Mouse (Mus musculus): ENCODE measurements around the gene Ppp3ca.

The Ppp3ca gene

DNA sequence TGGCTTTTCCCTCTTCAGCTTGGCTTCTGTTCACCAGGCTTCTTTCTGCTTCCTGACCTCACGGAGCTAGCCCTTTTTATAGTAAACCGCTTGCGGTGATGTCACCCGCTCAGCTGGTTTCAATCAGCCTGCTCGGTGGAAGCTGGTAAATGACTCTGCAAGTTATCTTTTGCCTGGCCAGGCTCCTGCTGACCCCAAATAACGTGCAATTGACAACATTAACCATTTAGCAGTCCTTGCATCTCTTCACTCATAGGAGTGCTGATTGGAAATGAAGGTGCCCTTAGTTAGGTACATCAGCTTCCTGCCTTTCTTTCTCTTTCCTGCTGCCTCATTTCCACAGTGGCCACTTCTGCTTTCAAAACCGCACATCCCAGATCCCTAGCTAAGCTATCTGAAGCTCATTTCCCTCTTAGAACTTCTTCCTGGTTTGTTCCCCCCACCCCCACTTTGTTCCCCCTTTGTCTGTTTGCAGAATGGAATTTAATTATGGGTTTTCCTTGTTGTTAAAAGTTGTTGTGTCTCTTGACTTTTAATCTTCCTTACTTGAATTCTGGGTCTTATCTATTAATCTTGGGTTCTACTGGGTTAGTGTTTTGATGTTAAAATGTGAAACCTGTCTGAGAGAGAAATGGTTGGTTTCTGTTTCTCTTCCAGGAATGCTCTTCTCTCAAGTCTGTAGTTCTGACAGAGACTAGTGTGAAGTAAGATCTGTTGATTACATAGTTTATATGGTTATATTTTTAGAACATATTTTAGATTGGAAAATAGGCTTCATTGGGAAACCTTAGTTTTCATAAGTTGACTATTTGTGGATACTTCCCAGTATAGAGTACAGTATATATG lies 55.6 kb downstream of the Ppp3ca start:
- DNase-seq (ENCODE audit: low read depth, low spot score): no peak

DNA sequence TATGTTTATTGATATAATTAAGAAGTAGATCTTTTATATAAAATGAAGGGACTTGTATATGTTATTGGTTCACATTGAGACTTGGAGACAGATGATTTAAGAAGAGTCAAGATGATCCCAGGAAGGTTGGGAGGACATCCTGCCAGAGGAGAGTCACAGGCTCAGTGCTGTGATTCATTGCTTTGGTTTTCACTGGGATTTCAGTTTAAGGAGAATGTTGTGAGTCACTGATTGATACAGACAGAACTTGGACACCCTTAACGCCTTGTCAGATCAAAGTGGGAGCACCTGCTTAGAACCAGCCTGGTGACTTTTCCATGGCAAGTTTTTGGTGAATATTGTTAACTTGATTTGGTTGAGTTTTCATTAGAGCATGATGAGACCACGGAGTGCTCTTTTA lies 58.0 kb downstream of the Ppp3ca start:
- no peak for DNase-seq (ENCODE audit: low read depth, low spot score)

GRCm38 (mm10) chr3:136729978-136730377 lies 60.1 kb downstream of the Ppp3ca start:
- peak; percentile 20 for DNase-seq (ENCODE audit: low read depth, low spot score)

- no peak for DNase-seq (ENCODE audit: low read depth, low spot score)
Measured at GRCm38 (mm10) chr3:136731579-136731978, 61.7 kb downstream of the Ppp3ca start.

DNA sequence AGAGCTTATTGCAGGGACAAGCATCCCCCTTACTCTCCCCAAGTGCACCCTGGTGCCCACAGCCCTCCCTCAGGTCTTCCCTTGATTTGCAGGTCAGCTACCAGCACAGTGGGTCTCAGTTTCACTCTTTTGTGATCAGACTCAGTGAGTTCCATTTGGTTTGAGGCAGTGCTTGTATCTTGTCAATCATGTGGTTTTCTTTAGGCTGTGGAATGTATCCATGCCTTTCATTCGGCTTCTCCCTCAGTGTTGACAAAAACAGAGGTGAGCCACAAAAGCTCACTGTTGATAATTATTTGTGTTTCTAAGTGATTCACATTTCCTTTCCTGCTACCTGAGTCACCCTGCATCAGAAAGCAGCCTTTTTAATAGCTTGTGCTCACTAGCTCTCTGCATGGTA lies 66.1 kb downstream of the Ppp3ca start:
- no peak for DNase-seq (ENCODE audit: low read depth, low spot score)

GRCm38 (mm10) chr3:136736773-136737298 lies 66.9 kb downstream of the Ppp3ca start:
- DNase-seq (ENCODE audit: low read depth, low spot score): no peak

DNA sequence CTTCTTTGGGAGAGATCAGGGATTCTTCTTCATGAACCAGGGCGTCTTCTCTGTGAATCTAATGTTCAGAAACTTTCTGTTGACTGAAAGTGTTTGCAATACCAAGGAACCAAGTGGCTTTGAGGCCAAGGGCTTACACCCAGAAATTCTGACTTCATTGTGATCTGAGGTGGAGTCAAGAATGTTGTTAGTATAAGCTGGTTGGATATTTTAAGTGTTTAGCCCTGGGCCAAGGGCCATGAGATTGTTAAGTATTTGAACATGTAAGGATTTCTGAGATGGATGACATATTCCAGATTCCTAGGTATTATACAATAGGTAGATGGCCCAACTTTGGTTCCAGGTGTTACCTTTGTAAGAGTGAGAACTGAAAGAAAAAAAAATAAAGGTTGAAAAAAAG lies 68.5 kb downstream of the Ppp3ca start:
- DNase-seq (ENCODE audit: low read depth, low spot score): no peak

DNA sequence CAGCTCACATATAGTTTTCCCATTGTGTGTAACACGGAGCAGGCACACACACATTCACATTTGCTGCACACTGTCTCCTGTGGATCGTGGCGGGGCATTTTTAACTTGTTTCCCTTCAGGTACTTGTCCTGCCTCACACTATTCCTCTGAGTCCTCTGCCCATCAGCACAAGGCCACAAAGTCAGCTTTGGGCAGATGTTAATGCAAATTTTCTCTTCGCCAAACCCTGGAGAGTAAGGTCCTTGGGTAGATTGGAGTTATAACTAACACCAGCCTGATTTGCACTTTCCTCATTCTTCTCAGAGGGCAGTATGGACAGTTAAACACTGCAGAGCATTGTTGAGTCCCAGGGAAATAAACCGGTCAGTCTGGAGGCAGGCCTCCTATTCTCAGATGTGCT lies 69.0 kb downstream of the Ppp3ca start:
- no peak for DNase-seq (ENCODE audit: low read depth, low spot score)

GRCm38 (mm10) chr3:136741659-136742058 lies 71.7 kb downstream of the Ppp3ca start:
- DNase-seq (ENCODE audit: low read depth, low spot score): peak; percentile 66

DNA sequence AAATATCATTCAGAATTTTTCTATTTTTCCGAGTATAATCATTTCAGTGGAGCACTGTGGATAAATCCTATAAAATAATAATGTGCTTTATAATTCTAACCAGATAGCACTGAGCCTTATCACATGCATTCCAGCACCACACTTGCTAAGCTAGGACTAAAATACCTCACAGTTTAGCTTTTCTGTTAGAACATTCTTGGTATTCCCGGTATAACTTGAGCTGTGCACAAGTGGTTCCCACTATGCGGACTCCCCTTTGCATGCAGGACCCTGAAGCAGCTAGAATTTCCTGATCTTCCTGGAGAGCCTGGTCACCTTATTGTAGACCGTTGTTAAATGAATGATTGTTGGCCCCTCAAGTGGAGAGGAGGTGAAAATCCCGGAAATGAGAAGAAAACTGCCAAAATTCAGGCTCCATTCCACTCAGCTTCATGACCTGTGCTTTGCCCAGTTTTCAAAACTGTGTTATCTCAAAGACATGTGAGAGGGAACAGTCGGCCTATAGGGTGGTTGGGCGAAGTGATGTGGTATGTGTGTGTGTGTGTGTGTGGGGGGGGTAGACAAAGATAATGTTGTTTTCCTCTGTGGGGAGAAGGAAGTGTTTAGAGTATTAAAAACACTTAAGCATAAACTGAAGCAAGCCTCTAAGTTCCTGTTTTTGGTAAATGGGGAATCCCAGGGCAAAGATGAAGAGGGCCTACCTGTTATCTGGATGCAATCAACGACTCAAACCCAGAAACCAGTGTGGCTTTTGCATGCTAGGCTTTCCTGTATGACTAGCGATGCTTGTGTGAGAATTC lies 72.5 kb downstream of the Ppp3ca start:
- no peak for DNase-seq (ENCODE audit: low read depth, low spot score)

DNA sequence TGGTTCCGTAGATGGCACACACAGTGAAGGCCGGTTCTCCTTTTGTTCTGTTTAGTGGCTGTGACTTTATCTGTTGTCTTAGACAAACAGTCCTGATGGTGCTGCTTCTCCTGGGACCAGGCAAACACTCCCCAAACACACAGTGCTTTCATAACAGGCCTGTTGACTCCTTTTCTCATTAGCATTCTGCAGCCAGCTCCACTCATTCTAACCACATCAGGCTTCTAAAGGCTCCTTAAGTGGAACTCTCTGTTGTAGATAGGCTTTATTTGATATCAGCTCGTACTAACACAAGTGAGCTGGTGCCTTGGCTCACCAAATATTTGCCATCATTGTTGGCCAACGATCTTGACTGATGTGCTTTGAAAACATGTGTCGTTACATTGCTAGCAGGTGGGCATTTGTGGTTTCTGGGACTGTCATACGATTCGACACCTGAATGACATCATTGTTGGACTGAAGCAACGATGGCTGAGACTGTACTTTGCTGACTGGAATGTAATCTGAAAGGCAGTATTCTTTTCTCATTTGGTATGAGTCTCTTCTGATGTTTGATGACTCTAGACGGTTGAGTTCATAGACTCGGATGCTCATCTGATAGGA lies 74.5 kb downstream of the Ppp3ca start:
- DNase-seq (ENCODE audit: low read depth, low spot score): no peak

GRCm38 (mm10) chr3:136745456-136745855 lies 75.5 kb downstream of the Ppp3ca start:
- no peak for DNase-seq (ENCODE audit: low read depth, low spot score)

DNA sequence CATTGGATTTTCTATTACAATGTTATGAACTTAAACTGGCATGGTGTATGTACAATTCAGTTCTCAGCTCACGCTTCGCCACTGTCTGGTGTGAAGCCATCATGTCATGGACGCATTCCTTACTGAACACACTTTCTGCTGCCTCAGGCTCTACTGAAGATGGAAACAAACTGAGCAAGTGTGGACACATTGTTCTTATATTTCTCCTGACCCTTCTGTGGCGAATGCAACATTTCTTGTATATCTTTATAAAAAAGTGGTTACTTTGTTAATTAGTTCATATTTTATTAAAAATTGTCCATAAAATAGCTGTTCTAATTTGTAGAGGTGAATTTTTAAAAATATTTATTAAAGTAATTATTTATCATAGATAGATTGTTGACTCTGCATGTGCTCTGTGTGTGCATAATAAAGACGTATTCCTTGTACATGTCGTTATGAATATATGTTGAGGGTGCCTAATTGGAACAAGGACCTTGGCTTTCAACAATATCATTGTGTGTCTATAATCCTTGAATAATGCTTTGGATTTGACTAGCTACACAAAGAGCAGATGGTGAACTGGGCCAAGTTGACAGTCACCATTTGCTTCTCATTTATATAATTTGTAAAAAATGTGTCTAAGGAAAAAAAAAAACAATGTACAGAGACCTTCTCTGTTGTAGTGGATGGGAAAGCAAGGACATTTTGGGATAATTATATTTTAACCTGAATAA lies 79.0 kb downstream of the Ppp3ca start:
- DNase-seq (ENCODE audit: low read depth, low spot score): no peak

- DNase-seq (ENCODE audit: low read depth, low spot score): no peak
Measured at GRCm38 (mm10) chr3:136749477-136749797, 79.5 kb downstream of the Ppp3ca start.

- DNase-seq (ENCODE audit: low read depth, low spot score): no peak
Measured at GRCm38 (mm10) chr3:136749951-136750350, 80.0 kb downstream of the Ppp3ca start.

DNA sequence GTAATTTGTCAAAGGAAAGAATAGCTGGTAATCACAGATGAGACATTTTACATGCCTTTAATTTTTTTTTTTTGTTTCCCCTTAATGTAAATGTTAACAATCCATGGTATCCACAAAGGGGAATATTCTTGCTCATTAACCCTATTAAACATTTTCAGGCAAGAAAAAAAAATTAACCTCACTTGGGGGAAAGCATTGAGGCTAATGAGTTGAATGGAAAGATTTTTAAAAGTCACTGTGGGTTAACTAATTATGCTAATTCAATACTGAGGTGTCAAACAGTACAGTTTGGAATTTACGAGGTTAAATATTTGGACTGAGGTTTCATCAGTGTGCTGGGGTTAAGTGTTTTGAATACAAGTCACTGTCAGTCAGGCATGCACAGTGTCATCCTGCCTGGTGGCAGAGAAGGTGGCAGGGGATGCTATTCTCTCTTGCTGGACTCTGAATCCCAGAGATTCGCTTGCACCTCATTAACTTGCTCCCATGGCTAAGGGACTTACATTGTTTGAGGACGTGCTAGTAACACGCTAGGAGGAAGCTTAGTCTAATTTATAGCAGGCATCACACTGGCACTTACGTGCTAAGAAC lies 82.3 kb downstream of the Ppp3ca start:
- no peak for DNase-seq (ENCODE audit: low read depth, low spot score)

DNA sequence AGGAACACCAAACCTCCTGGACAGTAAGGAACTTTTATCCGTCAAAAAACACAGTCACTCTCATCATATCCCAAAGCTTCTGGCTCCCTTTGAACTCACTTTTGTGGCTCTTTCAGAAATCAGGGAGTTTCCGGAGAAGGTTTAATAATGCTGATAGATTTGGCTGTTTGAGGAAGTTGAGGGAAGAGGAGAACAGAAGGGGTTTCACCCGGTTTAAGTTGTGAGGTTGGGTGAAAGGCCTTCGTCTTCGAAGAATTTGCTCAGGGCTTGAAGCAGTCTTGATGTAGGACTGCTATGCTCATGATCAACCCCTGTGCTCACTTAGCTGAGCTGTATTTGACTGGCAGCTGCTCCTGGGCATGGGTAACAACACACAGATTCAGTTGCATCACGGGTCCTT lies 86.2 kb downstream of the Ppp3ca start:
- no peak for DNase-seq (ENCODE audit: low read depth, low spot score)

- DNase-seq (ENCODE audit: low read depth, low spot score): no peak
Measured at GRCm38 (mm10) chr3:136759446-136759845, 89.5 kb downstream of the Ppp3ca start.

DNA sequence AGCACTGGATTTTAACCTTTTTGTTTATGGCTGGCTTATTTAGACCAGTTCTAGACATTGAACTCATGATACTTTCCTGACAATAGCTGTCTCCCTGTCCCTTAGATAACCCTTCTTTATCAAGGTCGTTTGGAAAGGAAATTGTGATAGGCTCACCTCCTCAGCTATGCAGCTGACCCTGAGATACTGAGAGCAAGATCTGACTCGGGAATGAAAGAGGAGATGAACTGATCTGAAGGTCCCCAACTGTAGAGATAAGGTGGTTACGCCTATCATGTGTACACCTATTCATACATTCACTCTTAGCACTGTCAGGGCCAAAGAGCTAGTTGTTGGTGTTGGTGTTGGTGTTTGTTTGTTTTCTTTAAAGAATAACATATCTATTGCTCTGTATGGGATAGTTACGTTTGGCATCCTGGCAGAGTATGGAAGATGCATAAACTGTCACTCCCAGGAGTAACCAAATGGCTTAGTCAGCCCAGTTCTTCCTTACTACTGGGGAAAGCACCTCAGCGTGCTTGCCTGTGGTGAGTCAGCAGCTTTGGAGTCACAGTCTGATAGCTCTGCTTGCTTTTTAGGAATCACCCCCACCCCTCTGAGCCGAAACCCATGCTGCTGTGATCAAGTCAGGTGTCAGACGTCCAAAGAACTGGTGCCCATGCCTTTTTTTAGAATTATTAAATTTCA lies 91.5 kb downstream of the Ppp3ca start:
- DNase-seq (ENCODE audit: low read depth, low spot score): no peak

- DNase-seq (ENCODE audit: low read depth, low spot score): no peak
Measured at GRCm38 (mm10) chr3:136761979-136762341, 92.0 kb downstream of the Ppp3ca start.
